Mouse (Mus musculus) heart, embryonic 11.5 days (tissue): ENCODE measurements around the gene Tmc6. TPM values are rescaled to one million over a fixed set of nuclear protein-coding genes. Genes with fewer than 3 reads are reported as not detected.

Experiments used
- ATAC-seq: fragments of 200-750 bp; cut with Nextera tagmentation; replicated peaks from 2 replicates; pipeline ENCODE4 v1.8.0; 2017; ENCODE audit warnings: moderate library complexity; ENCODE audit not compliant: insufficient number of reproducible peaks, low FRiP score, low TSS enrichment
- H3K27ac ChIP-seq: fragments of 300-500 bp; sonication (generic); 2 replicates; pipeline ENCODE4 v1.5.1; 2014; ENCODE audit warnings: mild to moderate bottlenecking, low read depth, low read length
- H3K27me3 ChIP-seq: fragments of 300-500 bp; sonication (generic); 2 replicates; pipeline ENCODE4 v1.6.1; 2014; ENCODE audit warnings: mild to moderate bottlenecking, low read length, mixed read lengths; ENCODE audit not compliant: control insufficient read depth, insufficient read depth
- H3K36me3 ChIP-seq: fragments of 300-500 bp; sonication (generic); 2 replicates; pipeline ENCODE4 v1.6.1; 2014; ENCODE audit warnings: mild to moderate bottlenecking, low read length, moderate library complexity, mixed read lengths; ENCODE audit not compliant: control insufficient read depth, insufficient read depth
- H3K4me1 ChIP-seq: fragments of 300-500 bp; sonication (generic); 2 replicates; pipeline ENCODE4 v1.6.1; 2014; ENCODE audit warnings: low read length; ENCODE audit not compliant: control insufficient read depth, insufficient read depth
- H3K4me2 ChIP-seq: fragments of 300-500 bp; sonication (generic); 2 replicates; pipeline ENCODE4 v1.6.1; 2014; ENCODE audit warnings: mild to moderate bottlenecking, moderate library complexity
- H3K4me3 ChIP-seq: fragments of 300-500 bp; sonication (generic); 2 replicates; pipeline ENCODE4 v1.5.1; 2014; ENCODE audit warnings: low read depth, low read length
- H3K9ac ChIP-seq: fragments of 300-500 bp; sonication (generic); 2 replicates; pipeline ENCODE4 v1.6.1; 2014; ENCODE audit warnings: mild to moderate bottlenecking, low read depth, low read length, moderate library complexity
- H3K9me3 ChIP-seq: fragments of 300-500 bp; sonication (generic); replicated peaks from 2 replicates; pipeline ENCODE4 v1.6.1; 2016; ENCODE audit warnings: low read length; ENCODE audit not compliant: control insufficient read depth
- WGBS: fragments of 180-500 bp; shearing (Covaris S2); extraction: QIAGEN DNeasy Blood & Tissue Kit; methylation state at CpG from one replicate; pipeline ENCODE4 v1.1.7; 2014; ENCODE audit not compliant: insufficient replicate concordance; 5-methylcytosine and 5-hydroxymethylcytosine counted together
- polyA plus RNA-seq: library from polyadenylated mRNA; unstranded; fragments of >200 nt; fragmentation: Nextera tagmentation; extraction: Ambion mirVana; gene quantifications from 2 replicates; pipeline ENCODE4 v1.2.1, GENCODE M21; 2014

The Tmc6 gene
- polyA plus RNA-seq, 1 experiment from 2014 or later: 23.8 TPM

DNA sequence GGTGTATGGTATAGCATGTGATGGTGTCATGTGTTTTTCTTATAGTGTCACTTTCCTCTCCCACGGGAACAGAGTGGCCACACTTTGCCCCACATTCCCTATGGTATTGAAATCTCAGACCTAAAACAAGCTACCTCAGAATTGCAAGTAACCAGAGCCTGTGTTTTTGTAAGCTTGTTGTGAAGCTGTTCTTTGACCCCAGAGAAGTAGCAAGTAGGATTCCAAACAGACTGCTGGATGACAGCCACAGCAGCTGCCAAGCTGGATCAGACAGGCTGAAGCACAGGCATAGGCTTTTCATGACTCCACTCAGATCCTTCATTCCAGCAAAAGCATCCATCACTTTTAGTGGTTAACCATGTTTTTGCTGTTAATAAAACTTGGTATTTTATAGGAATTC is 53.2 kb downstream of the Tmc6 start:
- Histone ChIP-seq H3K9ac (no peak overlapping the region), H3K4me1 (peaks cover 23% of the 10 kb centered on the region), H3K4me3 (no peak overlapping the region), H3K4me2 (no peak overlapping the region), H3K27ac (no peak overlapping the region), H3K27me3 (no peaks in the 10 kb centered on the region), H3K9me3 (no peaks in the 10 kb centered on the region), H3K36me3 (no peaks in the 10 kb centered on the region)
- ATAC-seq: no peak
- 67% methylated on average over 1 of the region's 1 CpGs for WGBS

DNA sequence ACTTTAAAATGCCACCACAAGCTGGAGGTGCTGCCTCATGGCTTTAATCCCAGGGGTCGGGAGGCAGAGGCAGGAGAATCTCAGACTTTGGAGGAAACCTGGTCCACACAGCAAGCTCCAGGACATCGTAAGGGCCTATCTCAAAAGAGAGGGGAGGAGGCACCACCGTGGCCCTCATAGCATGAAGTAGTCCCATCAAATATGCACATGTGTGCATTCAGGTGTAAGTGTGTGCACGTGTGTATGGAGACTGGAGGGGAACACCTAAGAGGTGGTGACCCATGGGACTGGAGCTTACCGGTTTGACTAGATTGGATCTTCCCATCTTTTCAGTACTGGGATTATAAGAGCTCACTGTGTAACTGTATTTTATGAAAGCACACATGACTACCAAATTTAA is 53.8 kb downstream of the Tmc6 start:
- Histone ChIP-seq H3K27ac (no peak overlapping the region), H3K4me3 (no peak overlapping the region), H3K36me3 (no peaks in the 10 kb centered on the region), H3K9me3 (no peaks in the 10 kb centered on the region), H3K4me1 (peaks cover 24% of the 10 kb centered on the region), H3K9ac (no peak overlapping the region), H3K27me3 (no peaks in the 10 kb centered on the region), H3K4me2 (no peak overlapping the region)
- ATAC-seq: no peak
- WGBS: 88% methylated on average over 5 of the region's 5 CpGs

DNA sequence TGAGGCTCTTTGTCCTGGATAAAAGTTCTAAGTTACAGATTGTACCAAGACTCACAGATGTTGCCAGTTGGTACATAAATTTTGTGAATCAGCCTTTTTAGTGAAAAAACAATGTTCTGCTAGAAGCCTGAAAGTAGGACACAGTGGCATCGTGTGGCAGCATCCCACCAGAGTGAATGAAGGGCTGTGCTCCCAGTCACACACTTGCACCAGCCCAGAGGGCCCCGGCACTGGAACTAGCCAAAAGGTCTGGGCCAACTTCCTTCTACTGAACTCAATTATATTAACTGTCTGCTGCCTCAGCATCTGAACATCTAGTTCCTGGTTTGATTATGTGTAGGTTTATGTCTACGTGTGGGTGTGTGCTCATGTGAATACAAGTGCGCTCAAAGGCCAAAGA is 55.0 kb downstream of the Tmc6 start:
- no peak overlapping the region for H3K4me3 ChIP-seq
- H3K9ac ChIP-seq: no peak overlapping the region
- ATAC-seq: no peak
- WGBS: 90% methylated on average over 4 of the region's 4 CpGs
- peaks cover 3% of the 10 kb centered on the region; the same call in 1 of the 2 replicates for H3K36me3 ChIP-seq
- H3K4me2 ChIP-seq: no peak overlapping the region
- peaks cover 24% of the 10 kb centered on the region for H3K4me1 ChIP-seq
- no peaks in the 10 kb centered on the region for H3K27me3 ChIP-seq
- H3K27ac ChIP-seq: no peak overlapping the region
- H3K9me3 ChIP-seq: no peaks in the 10 kb centered on the region

DNA sequence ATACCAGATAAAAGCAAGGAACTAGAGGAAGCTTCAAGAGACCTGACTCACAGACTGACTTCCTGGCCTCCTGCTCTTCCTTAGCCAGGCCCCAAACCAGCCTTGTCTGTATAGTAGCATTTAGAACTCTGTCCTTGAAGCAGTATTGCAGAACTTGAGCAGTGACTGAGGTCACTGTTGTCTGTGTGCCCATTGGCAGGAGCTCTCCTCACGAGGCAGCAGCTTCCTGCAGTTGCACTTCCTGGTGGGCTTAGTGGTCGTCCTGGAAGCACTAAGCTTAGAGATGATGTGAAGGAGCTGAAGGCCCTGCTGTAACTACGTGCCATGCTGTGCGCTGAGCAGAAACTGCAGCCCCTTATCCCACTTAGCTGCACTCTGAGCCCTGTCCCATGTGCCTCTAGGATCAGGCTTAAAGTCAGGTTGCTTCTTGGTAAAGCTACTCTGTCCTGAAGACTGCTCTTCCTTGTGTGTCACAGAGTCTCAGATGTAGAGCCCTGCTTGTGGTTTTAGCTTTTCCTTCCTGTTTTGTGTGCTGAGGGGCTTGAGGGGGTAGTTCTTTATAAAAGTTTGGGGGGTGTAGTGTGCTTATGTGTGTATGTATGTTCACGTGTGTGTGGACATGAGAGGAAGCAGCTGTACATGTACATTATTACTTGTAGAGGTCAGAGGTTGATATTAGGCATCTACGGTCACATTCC is 57.2 kb downstream of the Tmc6 start:
- ATAC-seq: no peak
- Histone ChIP-seq H3K4me3 (no peak overlapping the region), H3K9me3 (no peaks in the 10 kb centered on the region), H3K36me3 (peaks cover 17% of the 10 kb centered on the region), H3K9ac (no peak overlapping the region), H3K27me3 (no peaks in the 10 kb centered on the region), H3K4me1 (peaks cover 12% of the 10 kb centered on the region), H3K4me2 (no peak overlapping the region), H3K27ac (no peak overlapping the region)
- WGBS: 73% methylated on average over 6 of the region's 6 CpGs

DNA sequence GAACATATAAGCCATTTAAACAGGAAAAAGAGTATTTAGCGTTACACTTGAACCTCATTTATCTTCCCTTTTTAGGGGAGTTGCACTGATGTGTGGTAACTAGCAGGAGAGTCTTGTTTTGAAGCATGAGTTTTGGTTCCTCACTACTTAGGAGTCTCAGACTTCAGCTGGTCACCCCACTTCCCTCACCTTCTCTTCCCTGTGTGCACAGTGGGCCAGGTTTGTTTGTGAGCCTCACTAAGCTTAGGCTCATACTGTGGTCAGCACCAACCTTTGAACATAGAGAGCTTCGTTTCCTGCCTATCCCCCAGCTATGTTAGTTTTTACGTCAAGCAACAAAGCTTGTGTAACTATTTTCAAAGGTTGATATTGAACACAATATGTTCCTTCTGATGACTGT is 63.2 kb downstream of the Tmc6 start:
- H3K36me3 ChIP-seq: peaks cover 33% of the 10 kb centered on the region

More for the DNA sequence above, 63.2 kb downstream of the Tmc6 start:
- ATAC-seq: no peak
- Histone ChIP-seq H3K9ac (no peak overlapping the region), H3K27me3 (no peaks in the 10 kb centered on the region), H3K9me3 (no peaks in the 10 kb centered on the region), H3K4me3 (no peak overlapping the region), H3K27ac (no peak overlapping the region), H3K4me1 (0 out of 2 replicates have a peak, but pooled peaks cover 7% of the 10 kb centered on the region), H3K4me2 (no peak overlapping the region)
- 89% methylated on average over 3 of the region's 3 CpGs for WGBS

Other genes starting within 250 kb of the Tmc6 start
- gene Tnrc6c, start 127.9 kb downstream of the Tmc6 start, polyA plus RNA-seq: 7.0 and 8.1 TPM in 2 replicates
- gene Tmc8, start 122 bp downstream of the Tmc6 start, polyA plus RNA-seq: 4.4 and 4.5 TPM in 2 replicates
- 3.2 and 3.9 TPM in 2 replicates for gene 6030468B19Rik, start 15.5 kb upstream of the Tmc6 start, polyA plus RNA-seq
- 0.34 and 0.62 TPM in 2 replicates for gene Gm20708, start 27.5 kb upstream of the Tmc6 start, polyA plus RNA-seq
- 78.7 and 79.2 TPM in 2 replicates for gene Syngr2, start 27.5 kb upstream of the Tmc6 start, polyA plus RNA-seq
- gene Afmid, start 43.7 kb upstream of the Tmc6 start, polyA plus RNA-seq: 13.1 and 14.3 TPM in 2 replicates
- 98.5 and 101 TPM in 2 replicates for gene Tk1, start 43.9 kb upstream of the Tmc6 start, polyA plus RNA-seq
- gene Birc5, start 67.1 kb upstream of the Tmc6 start, polyA plus RNA-seq: 256 and 259 TPM in 2 replicates
- not detected in 2 replicates for gene Tmem235, start 78.6 kb upstream of the Tmc6 start, polyA plus RNA-seq
- gene Tha1, start 91.3 kb upstream of the Tmc6 start, polyA plus RNA-seq: 3.0 and 3.7 TPM in 2 replicates
- 3.6 and 4.5 TPM in 2 replicates for gene Socs3, start 187.8 kb upstream of the Tmc6 start, polyA plus RNA-seq
- gene Pgs1, start 204.1 kb upstream of the Tmc6 start, polyA plus RNA-seq: 26.5 and 27.4 TPM in 2 replicates